Mouse (Mus musculus) macrophage (primary cell): ENCODE results near the gene Gpr19. TPM values are rescaled to one million over a fixed set of nuclear protein-coding genes. Genes with fewer than 3 reads are reported as not detected.

Experiments used
- H3K27ac ChIP-seq: fragments of 350-480 bp; formaldehyde crosslinking; 2 replicates; pipeline ENCODE4 v1.9.0; 2021
- H3K36me3 ChIP-seq: fragments of 350-480 bp; formaldehyde crosslinking; 2 replicates; pipeline ENCODE4 v1.9.0; 2021; ENCODE audit errors: inconsistent target
- H3K4me3 ChIP-seq: fragments of 350-480 bp; formaldehyde crosslinking; 2 replicates; pipeline ENCODE4 v1.9.0; 2021; ENCODE audit errors: inconsistent target
- H3K79me2 ChIP-seq: fragments of 350-480 bp; formaldehyde crosslinking; 2 replicates; pipeline ENCODE4 v1.9.0; 2021; ENCODE audit errors: inconsistent target
- WGBS: methylation state at CpG from one replicate; pipeline ENCODE4 v1.1.7; 2026; ENCODE audit warnings: inconsistent platforms; ENCODE audit not compliant: missing documents; 5-methylcytosine and 5-hydroxymethylcytosine counted together
- polyA plus RNA-seq: library from polyadenylated mRNA; stranded (reverse); fragments of 250-400 nt; gene quantifications from 3 replicates; pipeline ENCODE4 v1.2.4, GENCODE M21; 2018; ENCODE audit warnings: inconsistent platforms

The Gpr19 gene
- polyA plus RNA-seq, 1 experiment from 2014 or later, result 2.1 TPM

DNA sequence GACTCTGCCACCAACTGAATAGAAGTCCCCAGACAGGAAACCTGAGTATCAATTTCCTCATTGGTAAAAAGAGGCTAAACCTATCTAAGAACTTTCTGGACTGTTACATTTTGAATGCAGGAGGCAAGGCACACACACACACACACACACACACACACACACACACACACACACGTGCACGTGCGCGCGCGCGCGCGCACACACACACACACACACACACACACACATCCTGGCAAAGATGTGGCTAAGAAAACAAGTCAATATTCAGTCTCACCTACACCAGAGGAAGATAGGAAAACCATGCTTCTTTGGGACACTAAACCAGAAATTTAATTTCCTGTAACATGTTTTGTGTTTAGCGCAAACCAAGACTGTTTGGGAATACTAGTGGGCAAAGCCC is 20.4 kb upstream of the Gpr19 start:
- Histone ChIP-seq H3K36me3 (no peaks in the 10 kb centered on the region), H3K27ac (no peak overlapping the region), H3K4me3 (no peak overlapping the region), H3K79me2 (peaks cover 33% of the 10 kb centered on the region)
- 100% methylated on average over 1 of the region's 10 CpGs for WGBS

GRCm38 (mm10) chr6:134917087-134917486 is 18.7 kb upstream of the Gpr19 start:
- H3K4me3 ChIP-seq, result peak overlapping the region; percentile 37
- H3K79me2 ChIP-seq, result peaks cover 16% of the 10 kb centered on the region
- WGBS, result 6% methylated on average over 11 of the region's 11 CpGs
- no peaks in the 10 kb centered on the region for H3K36me3 ChIP-seq
- H3K27ac ChIP-seq, result 0 out of 2 replicates have a peak overlapping the region, but pooled peaks have one; percentile 10

DNA sequence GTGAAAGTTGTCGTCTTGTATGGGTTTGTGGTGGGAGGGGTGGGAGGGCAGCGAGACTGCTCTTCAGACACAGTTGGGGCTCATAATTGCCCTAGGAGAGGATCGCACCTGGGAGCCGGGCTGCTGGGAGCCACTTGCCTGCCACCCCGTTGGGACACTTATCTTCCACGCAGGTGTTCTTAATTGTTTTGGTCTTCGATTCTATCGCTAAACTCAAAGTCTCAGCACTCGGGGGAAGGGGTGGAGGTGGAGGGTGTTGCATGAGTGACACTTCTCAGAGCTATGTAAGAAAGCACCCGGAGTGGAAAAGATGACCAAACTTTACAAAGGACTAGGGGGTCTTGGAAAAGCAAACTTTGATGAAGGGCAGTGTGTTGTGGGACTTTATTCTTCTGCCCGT is 18.3 kb upstream of the Gpr19 start:
- Histone ChIP-seq H3K27ac (0 out of 2 replicates have a peak overlapping the region, but pooled peaks have one; percentile 10), H3K36me3 (no peaks in the 10 kb centered on the region), H3K79me2 (peaks cover 11% of the 10 kb centered on the region), H3K4me3 (peak overlapping the region; percentile 37)
- WGBS, result 3% methylated on average over 9 of the region's 11 CpGs

- Histone ChIP-seq H3K27ac (no peak overlapping the region), H3K36me3 (no peaks in the 10 kb centered on the region), H3K4me3 (no peak overlapping the region), H3K79me2 (no peaks in the 10 kb centered on the region)
- WGBS, result 92% methylated on average over 5 of the region's 5 CpGs
Observed at GRCm38 (mm10) chr6:134914523-134914922, 16.1 kb upstream of the Gpr19 start.

DNA sequence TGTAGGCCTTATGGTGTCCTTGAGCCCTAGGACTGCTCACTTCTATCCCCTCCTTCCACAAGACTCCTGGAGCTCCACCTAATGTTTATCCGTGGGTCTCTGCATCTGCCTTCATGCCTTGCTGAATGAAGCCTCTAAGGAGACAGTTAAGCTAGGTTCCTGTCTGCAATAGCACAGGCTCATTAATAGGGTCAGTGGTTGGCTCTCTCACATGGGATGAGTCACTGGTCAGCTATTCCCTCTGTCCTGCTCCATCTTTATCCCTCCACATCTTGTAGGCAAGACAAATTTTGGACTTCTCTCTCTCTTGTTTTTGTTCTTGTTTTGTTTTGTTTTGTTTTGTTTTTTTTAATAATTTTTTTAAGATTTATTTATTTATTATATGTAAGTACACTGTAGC is 7.4 kb upstream of the Gpr19 start:
- WGBS, result 100% methylated on average over 1 of the region's 1 CpGs
- no peaks in the 10 kb centered on the region for H3K36me3 ChIP-seq
- no peak overlapping the region for H3K27ac ChIP-seq
- no peaks in the 10 kb centered on the region for H3K79me2 ChIP-seq
- no peak overlapping the region for H3K4me3 ChIP-seq

DNA sequence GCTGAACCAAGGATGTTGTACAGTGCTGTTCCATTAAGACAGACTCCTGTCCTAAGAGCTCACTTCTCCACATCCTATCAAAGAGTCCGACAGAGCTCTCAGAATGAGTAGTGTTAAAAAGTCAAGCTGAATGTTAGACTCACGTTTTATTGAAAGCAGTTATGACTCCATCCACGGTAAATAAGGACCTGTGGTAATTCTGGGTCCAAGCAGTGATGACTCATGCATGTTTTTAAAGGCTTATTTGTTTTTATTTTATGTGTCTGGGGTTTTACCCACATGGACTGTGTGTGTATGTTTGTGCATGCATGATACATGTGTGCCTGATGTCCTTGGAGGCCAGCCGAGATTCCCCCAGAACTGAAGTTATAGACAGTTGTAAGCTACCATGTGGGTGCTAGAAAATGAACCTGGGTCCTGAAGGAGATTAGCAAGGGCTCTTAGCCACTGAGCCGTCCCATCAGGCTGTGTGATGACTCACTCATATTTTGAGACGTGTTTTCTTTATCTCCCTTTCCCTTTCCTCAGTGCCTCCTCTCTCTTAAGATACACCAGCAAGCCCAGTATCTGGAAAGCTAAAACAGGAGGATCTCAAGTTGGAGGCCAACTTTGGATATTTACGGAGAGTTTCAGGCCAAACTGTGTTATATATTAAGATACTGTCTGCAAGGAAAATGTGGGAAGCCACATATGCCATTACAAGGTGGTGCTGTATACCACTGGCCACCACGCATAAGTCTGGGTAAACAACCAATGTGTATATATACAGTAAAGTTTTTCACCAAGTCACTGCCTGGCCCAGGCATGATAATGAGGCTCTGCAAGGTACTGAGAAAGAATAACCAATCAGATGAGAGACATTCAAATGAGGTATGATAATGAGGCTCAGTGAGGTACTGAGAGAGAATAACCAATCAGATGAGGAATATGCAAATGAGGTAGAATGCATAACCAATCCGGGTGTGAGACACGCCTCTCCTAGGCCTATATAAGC is 5.8 kb upstream of the Gpr19 start:
- WGBS, result 90% methylated on average over 8 of the region's 10 CpGs
- no peaks in the 10 kb centered on the region for H3K36me3 ChIP-seq
- H3K27ac ChIP-seq, result no peak overlapping the region
- H3K4me3 ChIP-seq, result no peak overlapping the region
- H3K79me2 ChIP-seq, result no peaks in the 10 kb centered on the region

- Histone ChIP-seq H3K36me3 (no peaks in the 10 kb centered on the region), H3K4me3 (no peak overlapping the region), H3K27ac (no peak overlapping the region), H3K79me2 (no peaks in the 10 kb centered on the region)
- 84% methylated on average over 3 of the region's 4 CpGs for WGBS
Observed at GRCm38 (mm10) chr6:134903368-134903767, 5.0 kb upstream of the Gpr19 start.

- Histone ChIP-seq H3K79me2 (no peaks in the 10 kb centered on the region), H3K36me3 (no peaks in the 10 kb centered on the region), H3K4me3 (peak overlapping the region; percentile 76), H3K27ac (peak overlapping the region; percentile 98)
- 1% methylated on average over 38 of the region's 38 CpGs for WGBS
Observed at GRCm38 (mm10) chr6:134897443-134898094, 809 bp downstream of the Gpr19 start.

DNA sequence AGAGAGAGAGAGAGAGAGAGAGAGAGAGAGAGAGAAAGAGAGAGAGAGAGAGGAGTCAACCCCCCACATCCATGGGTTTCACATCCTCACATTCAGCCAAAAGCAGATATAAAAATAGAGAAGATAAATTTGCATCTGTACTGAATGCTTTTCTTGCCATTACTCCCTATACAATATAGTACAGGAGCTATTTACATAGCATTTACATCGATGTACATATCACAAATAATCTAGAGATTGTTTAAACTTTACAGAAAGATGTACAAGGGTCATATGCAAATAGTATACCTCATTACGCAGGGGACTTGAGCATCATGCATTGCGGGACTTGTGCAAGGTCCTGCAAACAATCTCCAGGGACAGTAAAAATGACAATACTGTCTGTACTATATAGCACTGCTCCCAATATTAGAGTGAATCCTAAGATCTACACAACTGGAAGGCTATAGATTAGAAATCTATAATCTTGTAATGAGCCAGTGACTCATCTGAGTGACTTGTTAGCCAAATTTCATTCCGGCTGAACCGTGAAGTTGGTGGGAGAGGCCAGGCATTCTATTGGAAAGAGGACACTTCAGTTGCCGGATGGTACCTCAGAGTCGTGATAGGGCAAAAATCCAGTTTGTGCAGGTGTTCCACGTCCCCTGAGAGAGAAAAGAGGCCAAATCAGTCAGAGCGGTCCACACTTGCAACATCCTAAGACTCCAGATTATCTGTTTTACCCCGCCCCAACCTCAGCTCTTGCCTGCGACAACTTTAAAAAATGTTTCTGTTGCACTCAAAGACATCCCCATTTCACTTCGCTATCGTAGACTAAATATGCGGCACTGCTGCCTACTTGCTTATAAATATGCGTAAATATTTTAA is 1.6 kb downstream of the Gpr19 start:
- H3K79me2 ChIP-seq, result no peaks in the 10 kb centered on the region
- 38% methylated on average over 14 of the region's 15 CpGs for WGBS
- H3K27ac ChIP-seq, result peak overlapping the region; percentile 98
- peak overlapping the region; percentile 76 for H3K4me3 ChIP-seq
- no peaks in the 10 kb centered on the region for H3K36me3 ChIP-seq

- Histone ChIP-seq H3K79me2 (no peaks in the 10 kb centered on the region), H3K27ac (no peak overlapping the region), H3K4me3 (no peak overlapping the region), H3K36me3 (no peaks in the 10 kb centered on the region)
- 91% methylated on average over 7 of the region's 7 CpGs for WGBS
Observed at GRCm38 (mm10) chr6:134890436-134890835, 7.9 kb downstream of the Gpr19 start.

DNA sequence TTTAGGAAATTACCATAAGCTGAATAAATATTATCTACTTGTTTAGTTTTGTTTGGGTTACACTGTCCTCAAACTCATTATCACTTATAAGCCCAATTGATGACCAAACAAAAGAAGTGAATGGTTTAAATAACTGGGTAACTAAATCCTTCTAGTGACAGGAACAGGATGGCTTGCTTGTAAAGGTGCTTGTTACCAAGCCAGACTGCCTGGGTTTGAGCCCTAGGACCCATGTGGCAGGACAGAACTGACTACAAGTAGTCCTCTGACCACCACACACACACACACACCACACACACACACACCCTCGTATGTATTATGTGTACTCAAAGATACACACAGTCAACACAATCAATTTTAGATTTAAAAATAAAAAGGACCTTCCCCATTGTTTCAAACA is 8.6 kb downstream of the Gpr19 start:
- no peaks in the 10 kb centered on the region for H3K36me3 ChIP-seq
- H3K79me2 ChIP-seq, result no peaks in the 10 kb centered on the region
- 83% methylated on average over 1 of the region's 1 CpGs for WGBS
- H3K27ac ChIP-seq, result no peak overlapping the region
- H3K4me3 ChIP-seq, result no peak overlapping the region

- Histone ChIP-seq H3K27ac (no peak overlapping the region), H3K4me3 (no peak overlapping the region), H3K79me2 (no peaks in the 10 kb centered on the region), H3K36me3 (no peaks in the 10 kb centered on the region)
- 53% methylated on average over 4 of the region's 4 CpGs for WGBS
Observed at GRCm38 (mm10) chr6:134888563-134889017, 9.8 kb downstream of the Gpr19 start.

- no peak overlapping the region for H3K27ac ChIP-seq
- no peaks in the 10 kb centered on the region for H3K36me3 ChIP-seq
- 70% methylated on average over 10 of the region's 10 CpGs for WGBS
- no peaks in the 10 kb centered on the region for H3K79me2 ChIP-seq
- H3K4me3 ChIP-seq, result no peak overlapping the region
Observed at GRCm38 (mm10) chr6:134887711-134888449, 10.5 kb downstream of the Gpr19 start.

DNA sequence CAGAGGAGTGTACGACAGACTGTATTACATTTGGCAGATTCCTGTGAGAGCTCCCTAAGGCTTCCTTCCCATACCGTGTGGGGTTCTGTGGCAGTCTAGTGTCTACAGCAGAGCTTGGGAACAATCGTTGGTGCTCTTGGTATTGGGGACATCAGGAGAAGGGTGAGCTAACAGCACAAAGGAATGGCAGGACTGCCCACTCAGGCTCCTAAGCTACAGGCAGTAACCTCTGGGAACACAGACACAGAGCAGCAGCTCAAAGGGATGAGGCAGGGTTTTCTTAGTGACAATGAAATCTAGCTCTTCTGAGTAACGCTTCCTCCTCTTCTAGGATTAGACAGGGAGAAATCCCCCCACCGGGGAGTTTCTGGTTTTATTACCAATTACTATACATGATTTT is 11.4 kb downstream of the Gpr19 start:
- Histone ChIP-seq H3K36me3 (no peaks in the 10 kb centered on the region), H3K27ac (no peak overlapping the region), H3K4me3 (no peak overlapping the region), H3K79me2 (no peaks in the 10 kb centered on the region)
- WGBS, result 75% methylated on average over 5 of the region's 5 CpGs
